Mouse (Mus musculus) brain, embryonic 14.5 days (tissue): ENCODE measurements around the gene Gm20708.

ENCODE experiments used
- CTCF ChIP-seq: fragments of 200-500 bp; IDR thresholded peaks from 2 replicates; pipeline ENCODE4 v1.5.1; 2012; ENCODE audit warnings: inconsistent platforms, mild to moderate bottlenecking, moderate library complexity, borderline replicate concordance; ENCODE audit not compliant: insufficient read depth, insufficient read length; ENCODE audit errors: extremely low read depth
- POLR2A ChIP-seq: fragments of 200-500 bp; IDR thresholded peaks from 2 replicates; pipeline ENCODE4 v1.6.1; 2012; ENCODE audit warnings: mild to moderate bottlenecking, inconsistent platforms, borderline replicate concordance; ENCODE audit not compliant: poor library complexity, insufficient read depth, insufficient read length, severe bottlenecking; ENCODE audit errors: extremely low read depth

DNA sequence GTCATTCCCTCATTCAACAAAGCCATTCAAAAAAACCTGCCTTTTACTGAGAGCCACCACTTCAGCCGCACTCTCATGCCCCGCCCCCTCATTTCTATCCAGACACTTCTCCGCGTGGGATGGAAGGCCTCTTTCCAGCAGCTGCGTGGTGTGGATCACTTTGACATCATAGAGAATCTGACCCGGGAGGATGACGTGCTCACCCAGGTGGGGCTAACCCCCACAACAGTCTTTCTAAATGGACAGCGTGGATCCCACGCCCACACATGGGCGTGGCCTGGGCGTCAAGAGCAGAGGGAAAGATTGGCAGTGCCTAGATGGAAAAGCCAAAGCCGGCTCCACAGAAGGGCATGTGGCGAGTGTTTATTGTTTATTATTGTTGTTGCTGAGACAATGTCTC lies 26.8 kb downstream of the Gm20708 start:
- TF ChIP-seq POLR2A (no peak), CTCF (no peak)
